Mouse (Mus musculus) layer of hippocampus, adult 18-20 months (tissue): ENCODE data around the gene Gm4924. TPM values are rescaled to one million over a fixed set of nuclear protein-coding genes. Genes with fewer than 3 reads are reported as not detected.

Experiments
- DNase-seq, 2 experiments: peaks; one replicate each; pipeline ENCODE4 v3.0.0; 2022; ENCODE audit warnings: low spot score in 2 of 2
- long read RNA-seq: library from polyadenylated mRNA; stranded (forward); transcript quantifications from one replicate; pipeline ENCODE4 v2.0.0, GENCODE M21; 2021
- total RNA-seq, 2 experiments: library from RNA; stranded (reverse); gene quantifications; 2 replicates each; pipeline ENCODE4 v1.2.3; 2021

The Gm4924 gene
- total RNA-seq = 1 to 10 TPM; 7.9 to 8.6 TPM
- long read RNA-seq, partial matches to known transcripts = 0 of 8 reads
- long read RNA-seq, other reads (novel, unspliced or antisense) = 6 of 8 reads

DNA sequence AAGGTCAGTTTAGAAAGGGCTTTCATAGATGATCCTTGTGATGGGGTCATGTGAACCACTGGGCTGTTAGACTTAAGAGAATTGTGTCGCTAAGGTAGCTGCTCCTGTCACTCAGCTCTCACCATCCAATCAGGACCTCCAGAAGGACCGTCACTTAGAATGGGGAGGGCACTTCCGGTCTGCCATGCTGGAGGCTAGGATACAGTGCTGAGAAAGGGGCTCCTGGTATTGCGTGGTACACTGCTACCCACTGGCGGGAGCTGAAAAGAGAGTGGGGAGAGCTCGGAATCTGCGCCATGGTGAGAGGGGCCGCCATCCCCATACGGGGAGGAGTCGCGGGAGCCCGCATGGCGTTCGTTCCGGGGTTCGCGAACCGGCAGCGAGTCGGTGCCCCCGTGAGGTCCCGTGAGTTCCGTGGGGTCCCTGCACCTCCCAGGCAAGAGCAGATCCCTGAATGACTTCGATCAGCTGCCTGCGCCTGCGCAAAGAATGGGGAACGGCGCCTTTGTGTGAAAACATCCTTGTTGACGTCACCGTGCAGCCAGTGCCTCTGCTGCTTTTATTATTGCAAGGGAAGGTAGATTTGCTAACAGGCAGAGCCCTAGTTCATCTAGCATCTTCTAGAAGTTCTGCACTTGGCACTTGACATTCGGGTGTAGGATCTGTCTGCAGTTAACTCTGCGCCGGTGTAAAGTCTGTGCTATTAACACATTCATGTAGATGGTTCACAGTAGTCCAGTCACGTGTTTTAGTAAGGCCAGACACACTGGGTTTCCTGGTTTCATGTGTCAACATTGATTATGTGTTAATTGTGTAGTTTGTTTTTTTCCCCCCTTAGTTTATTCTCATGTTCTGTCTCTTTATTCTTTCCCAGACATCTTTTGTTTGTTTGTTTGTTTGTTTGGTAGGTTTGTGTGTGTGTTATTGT lies at the start of gene Gm4924:
Gene Gm4924 (plus strand): TSS at position 173 of the 928 bp plus-strand sequence.
- DNase-seq = peak; percentile 85 to 93

DNA sequence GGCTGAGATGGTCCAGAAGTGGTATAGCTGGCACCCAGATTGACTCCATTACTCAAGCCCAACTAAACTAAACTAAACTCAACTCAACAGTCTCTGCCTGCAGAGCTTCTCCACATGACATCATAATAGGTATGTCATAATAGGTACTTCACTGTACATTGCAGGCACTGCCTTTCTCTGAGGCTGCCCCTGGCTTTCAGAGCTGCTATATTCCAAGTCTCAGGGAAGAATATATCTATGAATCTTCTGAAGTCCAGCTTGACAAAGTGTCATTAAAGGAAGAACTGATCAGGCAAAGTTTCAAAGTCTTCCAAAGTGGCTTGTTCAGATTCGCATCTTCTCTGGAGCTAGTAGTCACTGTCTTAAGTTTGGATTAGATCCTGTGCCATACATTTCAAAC lies 37.6 kb upstream of the Gm4924 start, which contains the start of gene 4932415D10Rik:
Gene 4932415D10Rik (minus strand): TSS at position 101 of the 400 bp plus-strand sequence.
- DNase-seq = no peak

DNA sequence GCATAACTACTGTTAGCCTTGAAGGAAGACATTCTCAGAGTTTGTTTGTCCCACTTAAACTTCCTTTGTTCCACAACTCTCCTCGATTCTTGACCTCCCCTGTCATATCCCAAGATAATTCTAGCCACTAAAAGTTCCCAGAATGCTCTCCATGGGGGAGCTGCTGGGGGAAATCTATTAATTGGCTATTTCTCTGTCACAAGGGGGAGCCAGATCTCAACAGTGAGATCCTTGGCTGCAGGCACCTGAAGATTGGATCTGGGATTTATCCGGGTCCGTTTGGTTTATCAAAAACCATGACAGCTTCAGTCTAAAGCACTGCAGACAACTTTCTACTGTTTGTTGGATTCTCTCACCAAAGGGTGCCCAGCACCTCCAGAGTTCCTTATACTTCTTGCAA lies 33.9 kb upstream of the Gm4924 start:
- peak in 1 of 2 experiments; percentile 29 for DNase-seq

DNA sequence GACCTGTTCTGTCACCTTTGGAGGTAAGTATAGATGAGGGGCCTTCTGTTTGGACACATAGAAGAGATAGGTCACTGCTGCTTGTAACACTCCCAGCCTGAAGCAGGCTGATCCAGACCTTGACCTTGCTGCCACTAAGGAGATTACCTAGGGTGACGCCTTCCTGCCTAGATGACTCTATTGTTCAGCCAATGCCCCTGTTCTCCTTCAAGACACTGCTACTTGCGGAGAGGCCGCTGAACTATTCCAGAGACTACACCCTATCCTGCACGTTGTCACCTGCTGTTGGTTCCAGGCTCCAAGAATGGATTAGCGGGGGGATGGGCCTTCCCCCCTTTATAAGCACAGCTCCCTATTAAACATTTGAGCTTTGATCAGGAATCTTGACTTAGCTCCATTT lies 24.2 kb upstream of the Gm4924 start:
- DNase-seq = no peak

DNA sequence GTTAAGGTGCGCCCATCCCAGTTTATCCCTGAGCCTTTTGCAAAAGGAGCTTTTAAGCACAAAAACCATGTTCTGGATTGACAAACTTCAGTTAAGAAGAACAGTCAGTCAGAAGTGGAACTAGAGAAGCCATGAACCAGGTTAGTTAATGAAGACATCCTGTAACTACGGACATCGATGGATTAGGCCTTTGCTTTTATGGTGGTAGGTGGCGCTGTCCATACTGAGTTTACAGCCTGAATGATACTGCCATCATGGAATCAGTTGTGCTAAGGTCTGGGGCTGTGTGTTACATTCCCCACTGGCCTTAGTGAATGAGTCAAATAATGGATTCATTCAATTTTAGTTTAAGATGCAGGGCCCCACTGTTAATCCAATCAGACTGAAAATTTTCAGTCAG lies 1.3 kb downstream of the Gm4924 start:
- DNase-seq = no peak

DNA sequence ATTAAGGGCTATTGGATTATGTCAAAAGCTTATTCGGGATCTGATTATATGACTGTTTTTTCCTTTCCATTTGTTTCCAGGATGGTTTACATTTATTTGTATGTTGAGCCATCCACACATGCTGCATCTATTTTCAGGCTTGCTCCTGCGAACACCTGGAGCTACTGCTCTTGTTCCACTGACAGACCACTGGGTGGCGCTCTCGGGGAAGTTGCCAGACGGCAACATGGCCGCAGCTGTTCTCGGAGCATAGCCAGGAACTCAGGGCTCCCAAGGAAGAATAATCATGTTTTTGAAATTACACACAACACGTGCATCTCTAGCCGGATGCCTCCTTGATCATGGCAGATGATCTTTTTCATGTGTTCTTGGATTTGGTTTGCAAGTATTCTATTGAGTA lies 7.9 kb downstream of the Gm4924 start:
- DNase-seq = no peak

DNA sequence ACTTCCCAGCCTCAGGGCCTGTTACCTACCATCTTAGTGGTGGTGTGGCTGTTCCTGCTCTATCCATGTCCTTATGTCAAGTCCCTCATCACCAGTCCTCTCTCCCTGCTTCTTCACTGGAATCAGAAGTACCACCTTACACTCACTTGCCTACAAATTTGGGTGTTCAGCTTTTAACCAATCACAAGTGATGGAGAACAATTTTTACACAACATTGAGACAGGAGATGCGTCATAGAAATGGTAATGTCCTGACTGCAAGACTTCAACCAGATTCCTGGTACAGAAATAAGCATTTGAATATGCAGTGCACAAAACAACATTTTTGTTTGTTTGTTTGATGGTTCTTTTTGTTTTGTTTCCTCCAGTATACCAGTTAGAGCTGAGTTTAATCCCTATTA lies 28.9 kb downstream of the Gm4924 start:
- DNase-seq = no peak

DNA sequence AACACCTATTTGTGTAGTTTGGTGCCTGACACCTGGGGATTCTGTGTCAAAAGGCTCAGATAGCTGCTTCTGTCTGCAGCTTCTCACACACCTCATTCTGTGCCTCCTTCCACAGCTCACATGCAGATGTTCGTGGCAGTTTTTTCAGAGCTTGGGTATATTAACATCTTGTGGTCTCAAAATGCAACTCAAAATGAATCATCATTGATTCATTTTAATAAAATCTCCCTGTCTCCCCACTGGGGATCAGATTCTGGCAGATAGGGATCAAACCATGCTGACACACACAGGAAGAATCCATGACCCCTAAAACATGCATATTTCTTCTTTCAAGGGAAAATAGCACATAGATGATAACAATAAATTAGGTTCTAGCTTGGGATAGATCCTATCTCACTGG lies 55.5 kb downstream of the Gm4924 start:
- DNase-seq = no peak

DNA sequence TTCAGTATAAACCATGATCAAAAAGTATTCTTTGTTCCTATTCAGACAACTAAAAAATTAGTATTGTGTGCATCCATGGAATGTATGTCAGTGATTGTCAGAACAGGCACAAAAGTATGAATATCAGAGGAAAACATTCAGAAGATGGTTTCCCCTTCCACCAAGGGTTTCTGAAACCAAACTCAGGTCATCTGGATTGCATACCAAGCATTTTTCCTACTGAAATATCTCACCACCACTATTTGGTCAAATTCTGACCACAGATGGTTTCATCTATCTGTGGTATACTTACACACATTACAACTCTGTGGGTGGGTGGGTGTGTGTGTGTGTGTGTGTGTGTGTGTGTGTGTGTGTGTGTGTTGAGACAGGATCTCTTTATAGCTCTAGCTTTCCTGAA lies 69.6 kb downstream of the Gm4924 start:
- no peak for DNase-seq

Other genes starting within 250 kb of the Gm4924 start
- 1 to 10 TPM; 7.1 to 7.4 TPM for gene AU041133, start 226.2 kb upstream of the Gm4924 start, total RNA-seq
- gene Zfp938, start 113.0 kb upstream of the Gm4924 start, total RNA-seq = 10 to 100 TPM; 20.4 to 22.9 TPM
- not detected for gene 4932415D10Rik, start 37.7 kb upstream of the Gm4924 start, total RNA-seq
- not detected for gene Gm1553, start 138.4 kb downstream of the Gm4924 start, total RNA-seq